Mouse (Mus musculus) layer of hippocampus, adult 9-11 months (tissue): ENCODE data around the gene Alkbh3.
A peak's percentile ranks its signal among the peaks of the same experiment; 100 is the strongest.

Experiments
- DNase-seq: peaks from one replicate; pipeline ENCODE4 v3.0.0; 2022

Alkbh3 gene

DNA sequence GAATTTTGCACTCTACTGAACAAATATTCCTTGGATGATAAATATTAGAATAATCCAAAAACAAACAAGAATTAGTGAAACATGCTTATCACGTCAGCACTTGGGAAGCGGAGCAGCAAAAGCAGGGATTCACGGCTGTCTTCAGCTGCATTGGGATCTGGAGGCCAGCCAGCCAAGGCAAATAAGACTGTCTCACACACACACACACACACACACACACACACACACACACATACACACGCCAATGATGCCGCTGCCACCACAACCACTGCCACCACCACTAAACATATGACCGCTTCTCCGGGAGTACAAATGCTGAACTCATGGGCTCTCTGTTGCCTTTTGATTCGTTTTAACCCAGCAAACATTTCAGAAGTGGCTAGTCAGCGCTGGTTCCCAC lies 56.9 kb downstream of the Alkbh3 start:
- no peak for DNase-seq

DNA sequence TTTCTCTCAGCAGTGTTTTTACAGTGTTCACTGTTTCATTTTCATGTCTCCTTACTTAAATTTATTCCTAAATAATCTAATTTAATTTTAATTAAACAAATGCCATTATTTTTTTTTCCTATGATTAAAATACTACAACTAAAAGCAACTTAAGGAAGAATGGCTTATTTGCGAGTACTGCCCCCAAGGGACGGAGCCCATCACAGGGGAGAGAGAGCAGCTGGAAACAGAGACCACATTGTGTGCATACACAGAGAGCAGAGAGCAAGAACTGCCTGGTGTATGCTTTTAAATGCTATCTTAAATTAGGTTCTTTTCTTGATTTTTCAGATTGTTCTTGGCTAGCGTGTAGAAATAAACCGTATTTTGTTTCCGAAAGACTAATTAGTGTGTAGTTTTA lies 63.6 kb downstream of the Alkbh3 start:
- no peak for DNase-seq

DNA sequence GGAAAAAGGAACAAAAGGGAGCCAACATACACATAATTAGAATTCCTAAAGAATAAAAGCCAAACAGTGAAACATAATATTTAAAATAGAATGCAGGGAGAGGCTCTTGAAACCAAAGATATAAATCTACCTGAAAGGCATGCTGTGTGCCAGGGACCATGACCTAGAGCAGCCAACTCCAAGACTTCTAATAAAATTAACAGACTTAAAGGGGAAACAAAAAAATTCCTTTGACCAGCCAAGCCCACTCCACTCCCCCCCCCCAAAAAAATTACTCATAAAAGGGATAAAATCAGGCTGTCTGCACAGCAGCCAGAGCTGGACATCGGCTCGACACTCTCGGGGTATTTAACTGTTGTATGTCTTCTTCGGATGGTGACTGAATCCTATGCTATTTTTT lies 65.8 kb downstream of the Alkbh3 start:
- DNase-seq = no peak

DNA sequence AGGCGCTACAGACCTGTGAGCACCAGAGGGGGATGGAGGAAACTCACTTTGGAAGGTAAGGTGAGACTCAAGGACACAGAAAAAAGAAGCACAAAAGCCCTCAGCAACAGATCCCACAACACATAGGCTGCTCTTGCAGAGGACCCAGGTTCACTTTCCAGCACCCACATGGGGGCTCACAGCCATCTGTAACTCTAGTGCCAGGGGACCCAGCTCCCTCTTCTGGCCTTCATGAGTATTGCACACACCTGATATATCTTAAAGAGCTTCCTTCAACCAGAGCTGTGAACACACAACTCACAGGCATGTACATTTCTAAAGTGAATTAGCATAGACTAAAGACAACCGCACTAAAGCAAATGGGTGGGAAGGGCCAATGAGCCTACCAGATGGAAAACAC lies 66.5 kb downstream of the Alkbh3 start:
- no peak for DNase-seq

DNA sequence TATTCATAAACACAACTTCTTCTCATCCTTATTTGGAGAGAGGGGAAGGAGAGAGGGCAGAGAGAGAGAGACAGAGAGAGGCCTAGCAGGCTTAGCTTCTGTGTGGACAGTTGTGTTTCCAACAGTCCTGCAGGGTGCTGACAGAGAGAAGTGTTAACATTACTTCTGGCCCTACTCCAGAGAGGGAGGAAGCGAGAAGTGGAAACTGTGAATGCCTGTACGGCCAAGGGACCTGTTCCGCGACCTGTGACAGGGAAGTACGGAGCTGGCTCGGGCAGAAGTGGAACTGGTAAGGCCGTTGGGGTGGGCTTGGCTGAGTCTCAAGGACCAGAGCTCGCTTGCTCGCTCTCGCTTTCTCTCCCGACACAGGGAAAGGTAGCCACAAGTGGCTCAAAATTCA lies 68.9 kb downstream of the Alkbh3 start:
- peak; percentile 63 for DNase-seq

DNA sequence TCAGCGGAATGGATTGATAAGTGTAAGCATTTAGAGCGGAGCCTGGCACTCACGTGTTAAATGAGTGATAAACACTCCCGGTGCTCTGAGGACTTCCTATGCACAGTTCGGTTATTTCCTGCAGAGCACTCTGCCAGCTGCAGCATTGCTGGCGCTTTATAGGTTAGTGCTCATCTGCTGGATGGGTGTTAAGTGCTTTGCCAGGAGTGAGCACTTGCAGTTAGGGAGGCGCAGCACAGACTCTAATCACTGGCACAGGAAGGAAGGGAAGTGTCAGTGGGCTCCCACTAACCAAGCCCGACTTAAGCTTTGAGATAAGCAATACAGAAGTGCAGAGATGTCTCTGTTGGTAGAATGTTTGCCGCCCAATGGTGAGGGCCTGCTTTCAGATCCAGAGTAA lies 72.1 kb downstream of the Alkbh3 start:
- DNase-seq = no peak
